Mouse (Mus musculus) urinary bladder, postnatal 36 days (tissue): ENCODE measurements at regions not wholly inside any gene's neighbourhood (a gene's known extent, or its start where the extent isn't known, plus 50 kb on each side); places are given as distances from the start of the nearest gene placed in this dataset.
A peak's percentile ranks its signal among the peaks of the same experiment; 100 is the strongest.

ENCODE experiments used
- DNase-seq, 2 experiments: peaks; one replicate each; pipeline ENCODE4 v3.0.0; 2022; ENCODE audit warnings: low spot score in 2 of 2, mixed read lengths in 1 of 2

DNA sequence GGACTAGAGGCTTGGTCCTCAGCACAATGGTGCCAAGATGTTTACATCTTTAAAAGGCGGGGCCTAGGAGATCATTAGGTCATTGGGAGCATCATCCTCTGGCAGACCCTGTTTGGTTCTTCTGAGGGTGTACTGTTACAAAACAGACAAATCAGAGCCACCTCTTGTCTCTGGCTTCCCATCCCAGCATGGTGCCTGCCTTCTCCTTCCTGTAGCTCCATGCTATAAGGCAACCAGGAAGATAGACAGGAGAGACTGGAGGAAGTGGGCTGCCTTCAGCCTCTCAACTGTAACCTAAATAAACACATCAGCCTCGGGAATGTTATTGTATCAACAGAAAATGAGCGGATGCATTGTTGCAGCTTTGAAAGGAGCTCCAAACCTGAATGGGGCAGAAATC is 529.8 kb upstream of the Gm765 start:
- DNase-seq = no peak

DNA sequence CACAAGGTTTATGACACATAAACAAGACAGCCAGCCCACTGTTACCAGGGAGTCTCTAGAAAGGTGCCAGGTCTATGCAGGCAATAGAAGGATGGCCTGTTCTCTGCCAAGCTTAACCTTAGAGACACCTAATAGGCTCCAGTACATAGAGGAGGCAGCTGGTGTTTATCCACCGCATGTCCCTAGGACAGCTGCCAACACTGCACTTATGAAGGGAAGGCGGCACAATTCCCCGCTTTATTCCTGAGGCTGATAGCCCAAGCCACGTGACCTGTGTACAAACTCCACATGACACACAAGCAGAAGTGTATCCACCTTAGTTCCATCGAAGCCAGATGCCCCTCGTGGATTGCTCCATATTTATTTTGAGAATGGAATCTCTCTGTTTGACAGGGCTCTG is 527.2 kb upstream of the Gm765 start:
- DNase-seq = no peak

DNA sequence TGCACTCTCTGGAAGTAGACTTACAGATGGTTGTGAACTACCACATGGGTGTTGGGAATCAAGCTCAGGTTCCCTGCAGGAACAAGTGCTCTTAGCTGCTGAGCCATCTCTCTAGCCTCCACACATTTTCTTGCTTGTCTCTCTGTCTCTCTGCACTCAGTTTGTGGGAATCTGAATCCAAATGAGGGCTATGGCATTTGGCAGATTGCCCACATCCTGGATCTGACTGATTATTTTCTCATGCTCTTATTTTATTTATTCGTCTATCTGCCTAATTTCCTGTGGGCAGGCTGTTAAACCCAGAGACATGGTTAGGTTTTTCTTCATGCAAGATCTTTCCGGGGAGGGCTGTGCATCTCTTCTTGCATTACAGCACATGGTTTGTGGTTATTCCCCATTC is 521.8 kb upstream of the Gm765 start:
- no peak for DNase-seq

DNA sequence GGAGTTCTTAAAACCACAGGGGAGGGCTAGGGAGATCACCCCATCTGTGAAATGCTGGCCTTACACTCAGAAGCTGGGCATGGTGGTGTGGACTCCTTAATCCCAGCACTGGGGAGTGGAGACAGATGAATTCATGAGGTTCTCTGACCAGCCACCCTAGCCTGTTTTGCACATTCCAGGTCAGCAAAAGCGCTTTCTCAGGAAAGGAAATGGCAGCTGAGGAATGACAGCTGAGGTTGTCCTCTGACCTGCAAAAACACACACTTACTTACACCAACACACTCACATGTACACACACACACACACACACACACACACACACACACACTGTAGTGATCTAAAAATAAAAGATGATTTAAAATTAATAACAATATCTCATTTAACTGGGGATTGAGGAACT is 513.4 kb upstream of the Gm765 start:
- DNase-seq = no peak

DNA sequence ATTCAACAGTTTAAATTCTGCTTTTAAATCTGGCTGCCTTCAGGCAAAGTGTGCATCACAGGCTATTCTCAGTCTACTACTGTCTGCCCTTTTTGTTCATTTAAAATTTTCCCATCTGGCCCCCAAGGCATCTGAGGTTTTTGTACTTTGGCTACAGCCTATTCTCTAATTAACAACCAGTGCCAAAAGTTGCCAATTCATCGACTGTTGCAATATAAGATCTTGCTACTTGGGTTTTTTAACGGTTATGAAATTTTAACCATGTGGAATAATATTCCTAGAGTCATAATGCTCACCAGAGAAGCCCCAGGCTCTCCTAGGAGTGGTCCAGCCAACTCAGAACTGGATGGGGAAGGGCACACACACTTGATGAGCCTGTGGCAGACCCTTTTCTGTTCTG is 508.4 kb upstream of the Gm765 start:
- DNase-seq = no peak

DNA sequence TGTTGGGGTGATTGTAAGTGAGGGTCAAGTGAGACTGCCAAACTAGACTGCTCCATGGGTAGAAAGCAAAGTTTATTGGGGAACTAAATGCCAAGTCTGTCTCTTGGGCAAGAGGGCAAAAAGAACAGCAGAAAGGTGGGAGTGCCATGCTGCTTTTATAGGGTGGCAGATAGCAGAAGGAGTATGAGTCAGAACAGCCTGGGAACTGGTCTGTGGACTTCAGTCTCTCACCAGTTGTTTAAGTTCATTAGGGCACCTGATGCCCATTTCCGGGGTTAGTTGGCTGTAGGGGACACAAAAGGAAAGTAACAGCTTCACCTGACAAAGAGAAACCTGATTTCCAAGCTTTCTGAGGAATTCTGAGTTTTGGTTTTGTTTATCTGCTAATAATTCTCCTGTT is 506.3 kb upstream of the Gm765 start:
- DNase-seq = no peak

DNA sequence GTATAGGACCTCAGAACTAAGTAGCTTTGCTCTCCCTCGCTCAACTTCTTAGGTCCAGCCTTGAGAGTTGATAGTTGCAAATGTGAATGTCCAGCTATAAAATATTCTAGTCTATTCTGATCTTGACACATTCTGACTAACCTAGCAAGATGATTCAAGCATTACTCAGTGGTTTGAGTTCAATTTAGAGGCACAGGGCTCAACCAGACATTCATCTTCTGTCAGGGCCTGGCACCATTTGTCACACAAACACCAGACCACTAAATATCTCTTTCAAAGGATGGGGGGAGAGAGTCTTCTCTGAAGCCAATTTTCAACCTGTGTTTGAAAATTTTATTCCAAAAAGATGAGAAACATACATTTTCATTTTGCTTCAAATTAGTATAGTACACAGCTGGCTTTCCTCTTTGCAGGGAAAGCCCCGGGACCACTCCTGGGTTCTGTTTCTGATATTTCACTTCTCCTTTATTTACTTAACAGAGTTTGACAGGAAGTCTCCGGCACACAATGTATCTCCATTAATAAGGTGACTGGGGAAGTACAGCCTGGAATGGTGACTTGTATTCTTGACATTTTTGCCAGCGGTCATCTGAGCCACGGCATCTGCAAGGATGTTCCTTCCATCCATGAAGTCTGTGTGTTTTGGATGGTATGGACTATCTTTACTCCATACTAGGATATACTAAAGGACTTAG is 503.6 kb upstream of the Gm765 start:
- no peak for DNase-seq

DNA sequence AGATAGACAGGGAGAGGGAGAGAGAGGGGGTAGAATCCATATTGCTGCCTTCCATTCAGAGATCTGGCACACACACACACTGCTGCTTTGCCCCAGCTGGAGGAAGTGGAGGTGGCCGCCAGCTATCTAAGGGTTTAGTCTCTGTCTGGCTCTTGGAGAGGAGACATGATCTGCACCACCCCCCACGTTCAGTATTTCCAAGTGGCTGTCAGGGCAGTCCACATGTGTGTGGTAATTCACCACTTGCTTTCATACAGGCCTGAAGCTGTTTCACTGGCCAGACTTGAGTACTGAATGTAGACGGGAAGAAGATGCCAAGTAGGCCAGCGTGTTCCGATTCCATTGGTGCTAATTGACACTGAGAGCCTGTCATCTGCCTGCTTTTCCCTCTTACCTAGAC is 501.0 kb upstream of the Gm765 start:
- peak in 1 of 2 experiments; percentile 9 for DNase-seq

DNA sequence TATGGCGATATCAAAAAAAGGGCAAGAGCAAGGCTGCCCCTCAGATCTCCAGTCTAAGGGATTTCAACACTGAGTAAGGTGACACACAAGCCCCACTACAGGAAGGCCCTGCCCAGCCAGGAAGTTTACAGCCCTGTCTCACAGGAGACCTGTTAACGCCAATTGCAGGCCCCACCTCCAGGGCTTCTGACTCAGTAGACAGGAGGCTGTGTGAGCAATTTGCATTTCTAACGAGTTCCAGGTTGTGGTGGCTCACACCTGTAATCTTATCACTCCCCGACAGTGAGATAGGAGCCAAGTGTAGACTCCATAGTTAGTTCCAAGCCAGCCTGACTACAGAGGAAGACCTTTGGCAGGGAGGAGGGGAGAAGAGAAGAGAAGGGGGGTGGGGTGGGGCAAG is 500.4 kb upstream of the Gm765 start:
- DNase-seq = no peak

DNA sequence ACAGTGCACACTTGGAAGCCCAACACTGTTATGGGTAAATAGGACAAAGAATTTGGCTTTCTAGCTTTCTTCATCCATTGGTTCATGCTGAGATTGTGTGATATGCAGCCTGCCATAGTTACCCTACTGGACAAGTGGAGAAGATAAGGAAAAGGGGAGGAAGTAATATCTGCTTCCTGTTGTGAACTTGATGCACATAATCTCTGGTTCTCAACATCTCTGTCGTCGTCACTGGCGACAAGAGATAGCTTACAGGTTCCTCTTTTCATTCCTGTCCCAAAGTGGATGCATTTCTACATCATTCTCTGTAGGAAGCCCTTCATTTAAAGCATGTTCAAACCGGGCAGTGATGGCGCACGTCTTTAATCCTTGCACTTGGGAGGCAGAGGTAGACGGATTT is 491.4 kb upstream of the Gm765 start:
- no peak for DNase-seq

DNA sequence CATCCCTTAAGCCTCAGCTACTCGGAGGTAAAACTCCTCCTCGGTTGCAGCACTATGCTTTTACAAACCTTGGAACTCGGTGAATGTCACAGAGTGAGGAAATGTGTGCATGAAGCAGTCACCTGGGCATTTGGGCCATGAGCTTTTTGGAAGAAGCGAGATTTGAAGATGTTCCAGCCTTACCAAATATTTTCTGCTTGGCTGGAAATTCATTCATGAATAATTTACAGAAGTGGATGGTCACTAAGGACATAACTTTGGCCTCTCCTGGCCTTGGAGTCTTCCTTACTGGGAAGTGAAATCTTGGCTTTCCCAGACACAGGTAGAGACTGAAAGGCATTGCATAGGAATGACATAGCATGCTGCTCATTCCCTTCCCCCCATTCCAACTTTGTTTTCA is 487.6 kb upstream of the Gm765 start:
- DNase-seq = no peak

DNA sequence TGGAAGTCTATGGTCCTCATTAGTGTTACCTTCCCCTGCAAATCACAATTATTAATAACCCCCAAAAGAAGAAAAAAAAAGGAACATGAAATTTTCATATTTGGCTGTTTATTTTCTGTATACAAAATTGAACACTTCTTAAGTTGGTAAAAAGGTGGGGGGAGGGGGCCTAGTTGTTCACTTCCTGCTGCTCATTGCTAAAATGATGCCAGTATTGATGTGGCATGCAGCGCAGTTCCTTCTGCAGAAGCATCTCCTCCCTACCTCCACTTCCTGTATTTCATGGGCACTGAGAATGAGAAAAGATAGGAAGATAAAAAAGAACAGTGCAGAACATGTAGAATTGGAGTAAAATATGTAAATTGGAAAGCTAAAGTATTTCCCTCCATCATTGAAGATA is 465.5 kb upstream of the Gm765 start:
- no peak for DNase-seq

DNA sequence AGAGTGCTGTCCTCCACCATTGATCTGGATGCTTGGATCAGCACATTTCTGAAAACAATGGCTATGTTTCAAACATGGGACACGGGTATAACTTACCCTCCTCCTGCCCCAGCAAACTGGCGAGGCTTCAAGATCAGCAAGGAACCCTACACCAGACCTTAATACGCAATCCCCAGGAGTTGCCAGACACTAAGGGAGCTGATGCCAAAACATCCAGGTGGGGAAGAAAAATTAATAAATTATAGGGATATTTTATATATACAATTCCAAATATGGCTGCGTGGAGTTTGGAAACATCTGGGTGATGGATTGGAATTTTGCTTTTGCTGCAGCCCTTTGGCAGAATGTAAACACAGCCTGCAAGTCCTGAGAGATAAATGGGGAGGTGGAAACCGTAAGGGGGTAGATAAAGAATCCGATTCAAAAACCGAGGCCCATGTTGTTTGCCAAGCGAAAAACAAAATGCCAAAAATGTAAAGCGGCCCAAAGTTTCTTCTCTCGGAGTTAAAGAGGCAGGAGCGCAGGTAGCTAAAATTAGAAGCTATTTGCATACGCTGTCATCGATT is 460.9 kb upstream of the Gm765 start:
- no peak for DNase-seq

DNA sequence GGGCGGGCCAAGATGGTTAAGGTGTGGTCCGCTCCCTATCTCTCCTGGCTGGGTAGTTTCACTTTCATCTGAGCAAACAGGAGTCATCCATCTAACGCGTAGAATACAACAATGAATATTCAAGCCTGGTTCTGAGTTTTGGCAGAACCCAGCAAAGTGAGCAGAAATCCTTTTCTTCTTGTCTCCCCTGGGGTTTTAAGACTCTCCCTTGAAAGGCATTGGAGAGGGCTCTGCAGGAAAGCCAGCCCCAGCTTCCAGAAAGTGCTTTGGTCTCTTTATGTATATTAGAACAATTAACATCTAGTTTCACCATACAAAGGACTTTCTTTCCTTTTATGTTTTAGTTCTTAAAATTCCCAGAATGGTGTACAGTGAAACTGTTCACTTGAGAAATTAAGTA is 458.5 kb upstream of the Gm765 start:
- no peak for DNase-seq

DNA sequence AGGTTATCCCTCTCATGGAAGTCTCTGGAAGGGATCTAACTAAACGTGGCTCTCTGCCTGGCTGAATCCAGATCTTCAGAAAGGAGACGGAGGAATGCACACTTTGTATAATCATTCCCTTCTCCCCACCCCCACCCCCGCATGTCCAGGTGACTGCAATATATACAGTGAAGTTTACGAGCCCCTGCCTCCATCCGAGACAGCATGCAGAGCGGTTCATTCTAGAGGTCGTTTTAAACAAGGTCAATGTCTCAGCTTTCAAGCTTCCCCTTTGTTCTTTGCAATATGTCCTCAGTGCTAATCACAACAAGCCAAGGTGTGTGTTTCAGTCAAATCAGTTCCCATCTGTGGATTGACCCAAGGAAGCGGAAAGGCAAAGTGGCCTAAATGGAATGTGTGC is 457.5 kb upstream of the Gm765 start:
- no peak for DNase-seq

DNA sequence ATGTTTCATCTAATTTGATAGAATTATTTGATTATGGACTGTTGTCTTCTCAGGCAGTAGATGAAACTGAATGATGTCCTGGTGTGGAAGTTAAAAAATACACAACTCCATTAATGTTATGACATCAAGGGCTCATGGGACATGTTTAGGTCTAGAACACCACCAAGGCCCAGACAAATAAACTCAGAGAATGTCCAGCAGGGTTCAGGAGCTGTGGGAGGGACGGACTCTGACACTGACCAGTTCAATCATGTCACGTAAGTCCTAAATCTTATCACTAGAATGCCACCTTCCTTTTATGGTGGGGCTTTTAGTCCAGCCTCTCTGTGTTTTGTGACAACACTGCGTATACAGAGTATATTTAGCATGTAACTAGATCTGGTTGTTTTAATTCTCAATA is 455.2 kb upstream of the Gm765 start:
- DNase-seq = no peak

DNA sequence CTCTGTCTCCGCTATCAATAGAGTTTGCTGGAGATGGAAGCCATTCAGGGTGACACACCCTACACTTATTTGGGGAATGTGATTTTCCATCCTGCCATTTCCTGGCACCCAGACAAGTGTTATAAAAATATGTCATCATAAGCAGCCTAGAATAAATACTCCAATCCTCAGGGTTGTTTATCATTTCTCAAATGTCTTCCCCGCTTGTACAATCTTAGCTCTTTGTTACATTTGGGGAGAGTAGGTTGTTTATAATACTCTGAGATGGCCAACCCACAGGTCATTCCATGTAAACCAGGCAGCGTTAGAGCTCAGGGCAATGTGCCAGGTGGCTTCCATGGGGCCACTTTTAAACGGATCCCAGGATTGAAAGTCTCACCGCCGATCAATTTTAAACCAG is 454.8 kb upstream of the Gm765 start:
- DNase-seq = no peak

DNA sequence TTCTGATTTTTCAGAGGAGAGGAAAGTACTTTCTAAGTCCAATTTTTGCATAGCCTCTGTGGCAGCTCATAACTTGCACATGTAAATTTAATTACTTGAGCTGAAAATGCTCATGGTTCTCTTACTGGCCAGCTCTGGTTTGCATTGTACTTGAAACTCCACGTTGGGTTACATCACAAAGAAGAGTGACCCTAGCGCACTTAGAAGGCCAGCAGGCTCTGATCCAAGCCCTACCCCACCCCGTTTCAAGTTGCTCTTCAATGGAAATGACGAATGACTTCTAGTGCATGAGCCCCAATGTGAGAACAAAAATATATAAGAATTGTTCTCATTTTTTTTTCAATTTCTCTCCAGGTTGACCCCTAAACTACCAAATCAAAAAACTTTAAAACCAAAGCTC is 454.1 kb upstream of the Gm765 start:
- DNase-seq = no peak

DNA sequence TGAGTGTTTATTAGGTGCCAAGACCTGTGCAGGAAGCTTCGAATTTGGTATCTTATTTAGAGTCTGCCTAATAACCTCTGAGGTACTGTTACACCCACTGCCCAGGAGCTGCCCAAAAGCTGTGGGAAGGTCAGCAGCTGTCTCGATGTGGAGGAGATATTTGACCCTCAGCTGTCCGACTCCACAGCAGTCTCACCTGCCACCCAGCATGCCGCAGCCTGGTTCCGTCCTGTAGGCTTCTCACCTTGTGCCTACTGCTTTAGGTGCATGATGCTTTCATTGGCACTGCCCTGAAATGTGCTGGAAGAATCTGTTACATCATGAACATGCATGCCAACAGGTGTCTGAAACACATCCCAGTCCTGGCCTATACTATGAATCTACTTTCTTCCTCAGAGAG is 444.9 kb upstream of the Gm765 start:
- DNase-seq = no peak

DNA sequence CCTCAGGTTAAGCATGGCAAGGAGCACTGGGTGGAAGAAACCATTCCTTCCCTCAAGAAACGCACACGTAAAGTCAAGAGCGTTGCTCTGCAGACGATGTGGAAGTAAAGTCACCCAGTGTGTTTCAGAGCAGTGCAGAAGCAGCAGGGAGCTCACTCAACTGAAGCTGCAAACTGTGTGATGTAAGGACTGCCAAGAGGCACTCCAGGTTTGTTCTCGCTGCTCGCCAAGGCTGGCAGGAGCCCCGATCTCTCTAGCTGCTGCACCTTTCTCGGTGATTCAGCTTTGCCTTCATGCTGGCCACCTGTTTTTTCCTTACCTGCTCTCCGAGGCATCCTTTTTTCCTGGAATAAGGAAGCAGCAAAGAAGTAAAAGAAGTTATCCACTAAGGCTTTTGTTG is 439.5 kb upstream of the Gm765 start:
- no peak for DNase-seq

DNA sequence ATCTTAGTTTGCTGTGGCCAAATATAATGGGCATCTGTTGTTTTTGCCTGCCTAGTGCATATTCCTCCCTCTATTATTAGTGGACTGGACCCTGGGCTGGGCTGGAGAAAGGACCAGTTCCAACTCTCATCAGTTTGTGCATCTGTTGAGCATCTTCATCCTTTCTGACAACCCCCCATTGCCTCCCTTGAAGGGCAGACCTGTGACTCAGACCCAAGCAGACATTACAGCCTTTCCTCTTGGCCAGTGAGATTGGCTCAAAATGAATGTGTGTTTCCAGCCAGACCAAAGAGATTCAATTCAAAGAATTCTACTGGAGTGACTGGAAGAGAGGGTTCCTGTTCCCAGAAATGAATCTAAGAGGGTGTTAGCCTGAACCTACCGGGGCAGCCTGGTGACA is 433.2 kb upstream of the Gm765 start:
- DNase-seq = no peak

DNA sequence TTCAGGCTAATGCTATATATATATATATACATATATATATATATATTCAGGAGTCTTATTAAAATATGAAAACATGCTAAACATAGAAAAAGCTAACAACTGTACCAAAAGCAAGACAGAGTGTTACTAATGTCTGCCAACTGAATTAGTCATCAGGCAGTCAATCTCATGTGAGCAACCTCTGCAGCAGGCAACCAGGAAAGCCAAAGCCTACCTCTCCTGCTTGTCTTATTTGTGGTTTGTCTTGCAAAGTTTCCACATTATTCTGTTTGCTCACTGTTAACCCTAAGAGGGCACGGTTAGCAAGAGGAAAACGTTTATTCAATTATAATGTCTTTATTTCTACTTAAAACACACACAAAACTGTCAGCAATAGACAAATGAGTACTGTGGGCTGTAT is 427.4 kb upstream of the Gm765 start:
- no peak for DNase-seq

DNA sequence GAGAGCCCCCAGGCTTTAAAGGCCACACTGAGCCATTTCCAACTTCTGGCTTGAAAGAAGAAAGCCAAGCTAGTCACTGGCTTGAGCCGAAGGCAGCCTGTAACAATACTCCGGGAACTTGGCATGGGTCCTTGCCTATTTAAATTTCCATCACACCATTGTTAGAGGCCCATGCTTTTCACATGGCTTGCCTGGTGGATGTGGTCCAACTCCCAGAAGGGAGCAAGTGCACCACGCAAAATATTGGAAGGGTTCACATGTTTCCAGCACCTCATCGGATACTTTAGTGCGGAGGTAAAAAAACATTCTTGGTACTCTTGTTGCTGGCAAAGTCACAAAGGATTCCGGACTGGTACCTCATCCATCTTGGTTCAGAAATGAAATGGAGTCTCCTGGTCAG is 426.8 kb upstream of the Gm765 start:
- DNase-seq = no peak

DNA sequence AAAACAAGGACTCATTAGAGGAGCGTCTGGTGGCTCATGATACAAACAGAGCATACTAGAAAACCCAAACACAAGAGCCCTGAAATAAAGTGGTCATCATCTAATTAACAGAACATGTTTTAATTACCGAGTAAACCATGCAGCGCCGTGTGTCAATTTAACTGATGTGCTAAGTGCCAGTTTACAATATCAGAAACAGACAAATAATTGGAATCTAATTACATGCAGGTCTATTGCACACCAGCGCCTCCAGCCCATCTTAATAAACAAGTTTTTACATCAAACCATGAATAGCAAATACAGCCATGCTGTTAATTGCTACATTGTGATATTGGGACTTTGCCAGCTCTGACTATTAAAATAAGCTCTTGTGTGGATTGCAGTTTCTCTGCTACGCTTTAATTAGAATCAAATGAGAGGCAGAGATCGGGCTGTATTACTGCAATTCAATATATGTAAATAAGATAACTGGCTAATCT is 425.3 kb upstream of the Gm765 start:
- DNase-seq = no peak
